Mouse (Mus musculus) liver, postnatal 0 days (tissue): ENCODE measurements around the gene Wdr20. TPM values are rescaled to one million over a fixed set of nuclear protein-coding genes. Genes with fewer than 3 reads are reported as not detected.

Experiments used
- ATAC-seq: fragments of 200-750 bp; cut with Nextera tagmentation; 2 replicates; pipeline ENCODE4 v1.8.0; 2017; ENCODE audit warnings: mild to moderate bottlenecking, moderate library complexity
- DNase-seq: peaks from one replicate; pipeline ENCODE4 v3.0.0-alpha.2; 2016
- H3K27ac ChIP-seq: fragments of 300-500 bp; sonication (generic); 2 replicates; pipeline ENCODE4 v1.5.1; 2014; ENCODE audit warnings: antibody characterized with exemption, moderate library complexity, mild to moderate bottlenecking, low read depth
- H3K27me3 ChIP-seq: fragments of 300-500 bp; sonication (generic); 2 replicates; pipeline ENCODE4 v1.6.1; 2014; ENCODE audit warnings: low read length, control low read depth, mixed read lengths; ENCODE audit not compliant: insufficient read depth
- H3K36me3 ChIP-seq: fragments of 300-500 bp; sonication (generic); replicated peaks from 2 replicates; pipeline ENCODE4 v1.6.1; 2014; ENCODE audit warnings: mild to moderate bottlenecking, control low read depth, low read length, moderate library complexity, mixed read lengths; ENCODE audit not compliant: insufficient read depth
- H3K4me1 ChIP-seq: fragments of 300-500 bp; sonication (generic); 2 replicates; pipeline ENCODE4 v1.6.1; 2014; ENCODE audit warnings: antibody characterized with exemption, mild to moderate bottlenecking, control low read depth; ENCODE audit not compliant: insufficient read depth
- H3K4me2 ChIP-seq: fragments of 300-500 bp; sonication (generic); 2 replicates; pipeline ENCODE4 v1.6.1; 2014; ENCODE audit warnings: low read depth, mild to moderate bottlenecking, low read length, moderate library complexity, mixed read lengths
- H3K4me3 ChIP-seq: fragments of 300-500 bp; sonication (generic); 2 replicates; pipeline ENCODE4 v1.5.1; 2014; ENCODE audit warnings: low read depth, low read length
- H3K9ac ChIP-seq: fragments of 300-500 bp; sonication (generic); replicated peaks from 2 replicates; pipeline ENCODE4 v1.6.1; 2014; ENCODE audit warnings: mild to moderate bottlenecking, moderate library complexity
- H3K9me3 ChIP-seq: fragments of 300-500 bp; sonication (generic); 2 replicates; pipeline ENCODE4 v1.6.1; 2016; ENCODE audit warnings: mild to moderate bottlenecking, control low read depth, low read length, mixed read lengths
- CTCF ChIP-seq: sonication (generic); IDR thresholded peaks from 2 replicates; pipeline ENCODE4 v1.5.1; 2016; ENCODE audit warnings: antibody characterized with exemption, low read depth
- EP300 ChIP-seq: IDR thresholded peaks from 2 replicates; pipeline ENCODE4 v1.6.1; 2016; ENCODE audit warnings: antibody characterized with exemption, low read depth, mild to moderate bottlenecking
- WGBS: fragments of 180-500 bp; shearing (Covaris S2); extraction: QIAGEN DNeasy Blood & Tissue Kit; methylation state at CpG from one replicate; pipeline ENCODE4 v1.1.7; 2014; ENCODE audit not compliant: insufficient replicate concordance; 5-methylcytosine and 5-hydroxymethylcytosine counted together
- polyA plus RNA-seq: library from polyadenylated mRNA; unstranded; fragments of >200 nt; fragmentation: Nextera tagmentation; extraction: Ambion mirVana; gene quantifications from 2 replicates; pipeline ENCODE4 v1.2.1, GENCODE M21; 2015

The Wdr20 gene
- polyA plus RNA-seq, 1 experiment from 2014 or later = 6.4 TPM

- ATAC-seq = no peak
- Histone ChIP-seq H3K9ac (no peak overlapping the region), H3K4me3 (no peak overlapping the region), H3K27ac (no peak overlapping the region), H3K4me1 (no peaks in the 10 kb centered on the region), H3K27me3 (no peaks in the 10 kb centered on the region), H3K9me3 (no peaks in the 10 kb centered on the region), H3K4me2 (no peak overlapping the region), H3K36me3 (no peaks in the 10 kb centered on the region)
- TF ChIP-seq CTCF (no peak), EP300 (no peak)
- 86% methylated on average over 4 of the region's 4 CpGs for WGBS
- no peak for DNase-seq
Measured at GRCm38 (mm10) chr12:110828908-110829307, 91.2 kb downstream of the Wdr20 start.

GRCm38 (mm10) chr12:110830293-110831024, 92.7 kb downstream of the Wdr20 start:
- Histone ChIP-seq H3K36me3 (no peaks in the 10 kb centered on the region), H3K9ac (no peak overlapping the region), H3K27me3 (no peaks in the 10 kb centered on the region), H3K27ac (no peak overlapping the region), H3K4me1 (no peaks in the 10 kb centered on the region), H3K9me3 (no peaks in the 10 kb centered on the region), H3K4me2 (no peak overlapping the region), H3K4me3 (no peak overlapping the region)
- TF ChIP-seq EP300 (no peak), CTCF (no peak)
- ATAC-seq (no peak), DNase-seq (no peak)
- WGBS = 76% methylated on average over 9 of the region's 11 CpGs

GRCm38 (mm10) chr12:110835182-110835581, 97.4 kb downstream of the Wdr20 start:
- TF ChIP-seq CTCF (no peak), EP300 (no peak)
- no peak overlapping the region for H3K9ac ChIP-seq
- no peaks in the 10 kb centered on the region for H3K36me3 ChIP-seq
- H3K4me2 ChIP-seq = no peak overlapping the region
- H3K4me1 ChIP-seq = 0 out of 2 replicates have a peak, but pooled peaks cover 4% of the 10 kb centered on the region
- no peak for ATAC-seq
- WGBS = 85% methylated on average over 3 of the region's 3 CpGs
- no peak overlapping the region for H3K4me3 ChIP-seq
- H3K27me3 ChIP-seq = no peaks in the 10 kb centered on the region
- no peak overlapping the region for H3K27ac ChIP-seq
- H3K9me3 ChIP-seq = no peaks in the 10 kb centered on the region
- no peak for DNase-seq

- DNase-seq = no peak
Measured at GRCm38 (mm10) chr12:110836729-110837128, 99.0 kb downstream of the Wdr20 start.

GRCm38 (mm10) chr12:110837192-110837841, 99.6 kb downstream of the Wdr20 start:
- no peaks in the 10 kb centered on the region for H3K36me3 ChIP-seq
- DNase-seq (no peak), ATAC-seq (no peak)
- H3K4me2 ChIP-seq = no peak overlapping the region
- 0 out of 2 replicates have a peak overlapping the region, but pooled peaks have one; percentile 1 for H3K9ac ChIP-seq
- no peak overlapping the region for H3K27ac ChIP-seq
- no peak overlapping the region for H3K4me3 ChIP-seq
- H3K4me1 ChIP-seq = 0 out of 2 replicates have a peak, but pooled peaks cover 5% of the 10 kb centered on the region
- H3K9me3 ChIP-seq = no peaks in the 10 kb centered on the region
- 40% methylated on average over 5 of the region's 5 CpGs for WGBS
- H3K27me3 ChIP-seq = no peaks in the 10 kb centered on the region
- TF ChIP-seq CTCF = no peak
- TF ChIP-seq EP300 = no peak

More at GRCm38 (mm10) chr12:110836729-110837128, 99.0 kb downstream of the Wdr20 start:
- ATAC-seq = no peak
- Histone ChIP-seq H3K4me3 (no peak overlapping the region), H3K9ac (0 out of 2 replicates have a peak overlapping the region, but pooled peaks have one; percentile 1), H3K36me3 (no peaks in the 10 kb centered on the region), H3K4me1 (0 out of 2 replicates have a peak, but pooled peaks cover 5% of the 10 kb centered on the region), H3K9me3 (no peaks in the 10 kb centered on the region), H3K4me2 (no peak overlapping the region), H3K27ac (no peak overlapping the region), H3K27me3 (no peaks in the 10 kb centered on the region)
- 54% methylated on average over 6 of the region's 6 CpGs for WGBS
- no peak for TF ChIP-seq EP300
- no peak for TF ChIP-seq CTCF

GRCm38 (mm10) chr12:110837850-110838249, 100.1 kb downstream of the Wdr20 start:
- WGBS = 83% methylated on average over 8 of the region's 8 CpGs
- no peaks in the 10 kb centered on the region for H3K27me3 ChIP-seq

More at GRCm38 (mm10) chr12:110837850-110838249, 100.1 kb downstream of the Wdr20 start:
- no peak overlapping the region for H3K9ac ChIP-seq
- no peak overlapping the region for H3K4me3 ChIP-seq
- TF ChIP-seq CTCF (no peak), EP300 (no peak)
- H3K4me2 ChIP-seq = no peak overlapping the region
- H3K36me3 ChIP-seq = no peaks in the 10 kb centered on the region
- DNase-seq (no peak), ATAC-seq (no peak)
- H3K4me1 ChIP-seq = 0 out of 2 replicates have a peak, but pooled peaks cover 5% of the 10 kb centered on the region
- no peak overlapping the region for H3K27ac ChIP-seq
- no peaks in the 10 kb centered on the region for H3K9me3 ChIP-seq
